Mouse (Mus musculus): Measurements from ENCODE around the gene Nuak1. TPM values are rescaled to one million over a fixed set of nuclear protein-coding genes. Genes with fewer than 3 reads are reported as not detected.

Nuak1 gene
- polyA plus RNA-seq, 1 experiment from 2014 or later = 12.6 TPM

DNA sequence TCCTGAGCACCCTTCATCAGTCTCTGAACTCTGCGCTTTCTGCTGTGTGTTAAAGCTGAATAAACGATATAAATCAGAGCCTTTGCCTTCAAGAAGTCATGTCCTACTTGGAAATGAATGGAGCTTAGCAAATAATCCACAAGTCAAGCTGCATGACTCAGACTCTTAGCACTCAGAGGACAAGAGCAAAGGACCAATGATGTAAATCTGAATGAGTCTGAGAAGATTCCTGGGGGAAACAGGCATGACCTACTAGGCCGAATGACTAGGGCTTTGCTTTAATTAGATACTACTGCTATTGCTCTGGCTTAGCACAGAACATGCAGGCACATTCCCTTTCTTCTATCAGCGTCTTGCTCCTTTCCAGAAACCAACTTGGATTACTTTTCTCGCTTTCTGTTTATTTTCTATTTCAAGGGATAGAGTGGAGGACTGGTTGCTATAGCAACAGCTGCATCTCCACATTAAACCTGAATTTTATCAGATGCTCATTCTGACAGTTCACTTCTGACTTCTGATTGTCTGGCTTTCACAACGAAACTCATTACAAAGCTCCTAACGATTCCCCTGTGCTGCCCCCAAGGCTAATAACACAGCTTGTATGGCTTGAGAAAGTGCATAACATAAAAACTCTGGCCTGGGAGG, 40.2 kb downstream of the Nuak1 start:
- peak overlapping the region; percentile 60 for H3K27ac ChIP-seq (replicated peaks)
- no peaks in the 10 kb centered on the region for H3K9me3 ChIP-seq
- peaks cover 63% of the 10 kb centered on the region for H3K4me1 ChIP-seq
- H3K4me2 ChIP-seq (replicated peaks) = no peak overlapping the region
- H3K9ac ChIP-seq (replicated peaks) = no peak overlapping the region
- H3K36me3 ChIP-seq = no peaks in the 10 kb centered on the region
- H3K4me3 ChIP-seq = no peak overlapping the region
- no peak for ATAC-seq (replicated peaks)
- 46% methylated on average over 7 of the region's 7 CpGs for WGBS
- no peaks in the 10 kb centered on the region for H3K27me3 ChIP-seq

DNA sequence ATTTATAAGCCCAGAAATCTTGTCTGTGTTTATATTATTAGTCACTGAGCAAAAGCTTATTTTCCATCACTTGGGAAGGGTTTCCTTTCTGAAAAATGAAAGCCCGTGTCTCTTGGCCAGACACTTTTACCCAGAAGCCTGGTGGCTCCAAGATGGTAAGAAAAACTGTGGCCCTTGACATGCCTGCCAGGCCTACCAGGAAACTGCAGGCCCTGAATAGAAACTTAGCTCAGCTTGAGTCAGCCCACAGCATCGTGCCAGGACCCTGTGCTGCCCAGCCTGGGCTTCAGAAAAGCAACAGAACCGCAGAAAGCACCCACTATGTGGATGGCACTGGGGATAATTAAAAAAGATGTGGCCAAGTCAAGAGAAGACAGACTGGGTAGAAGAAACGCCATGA, 43.1 kb downstream of the Nuak1 start:
- no peak overlapping the region for H3K4me2 ChIP-seq (replicated peaks)
- peaks cover 78% of the 10 kb centered on the region for H3K4me1 ChIP-seq
- no peaks in the 10 kb centered on the region for H3K9me3 ChIP-seq
- 86% methylated on average over 4 of the region's 4 CpGs for WGBS
- H3K27ac ChIP-seq (replicated peaks) = peak overlapping the region; percentile 74
- H3K4me3 ChIP-seq = no peak overlapping the region
- ATAC-seq (replicated peaks) = no peak
- H3K36me3 ChIP-seq = no peaks in the 10 kb centered on the region
- H3K9ac ChIP-seq (replicated peaks) = no peak overlapping the region
- H3K27me3 ChIP-seq = no peaks in the 10 kb centered on the region

DNA sequence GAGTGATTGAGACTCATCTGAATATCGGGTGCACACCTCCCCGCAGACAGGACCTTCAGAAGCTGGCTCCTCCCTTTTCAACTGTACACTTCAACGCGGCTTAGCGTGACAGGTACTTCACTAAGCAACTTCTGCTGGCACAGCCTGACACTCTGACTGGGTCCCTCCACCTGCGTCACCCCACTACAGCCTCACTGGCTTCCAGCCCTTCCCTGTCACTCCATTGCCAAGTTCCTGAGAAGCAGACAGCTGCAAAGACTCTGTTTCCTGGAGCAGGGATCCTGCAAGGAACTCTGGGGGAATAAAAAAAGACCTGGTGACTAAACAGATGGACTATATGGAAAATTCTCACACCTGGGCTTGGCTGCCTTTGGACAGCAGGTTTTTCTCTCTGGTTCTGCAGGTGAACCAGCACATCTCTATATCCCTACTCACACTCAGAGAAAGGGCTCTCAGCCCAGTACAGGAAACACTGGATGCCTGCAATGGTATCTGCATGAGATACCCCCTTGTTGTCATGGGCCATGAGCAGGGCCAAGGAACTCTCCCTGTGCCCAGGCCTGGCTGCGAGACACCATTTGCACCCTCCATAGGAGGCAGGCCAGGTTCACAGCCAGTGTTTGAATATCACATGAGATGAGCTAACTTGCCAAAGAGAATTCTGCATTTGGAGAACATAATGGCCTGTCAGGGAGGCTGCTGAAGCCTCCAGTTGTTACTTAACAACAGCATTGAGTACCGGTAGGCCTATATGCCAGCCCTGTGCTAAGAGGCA, 44.3 kb downstream of the Nuak1 start:
- ATAC-seq (replicated peaks) = no peak
- no peak overlapping the region for H3K9ac ChIP-seq (replicated peaks)
- H3K4me1 ChIP-seq = peaks cover 72% of the 10 kb centered on the region
- 61% methylated on average over 8 of the region's 8 CpGs for whole genome bisulfite sequencing
- H3K9me3 ChIP-seq = no peaks in the 10 kb centered on the region
- 0 out of 2 replicates have a peak, but pooled peaks cover 3% of the 10 kb centered on the region for H3K36me3 ChIP-seq
- H3K4me3 ChIP-seq = no peak overlapping the region
- no peaks in the 10 kb centered on the region for H3K27me3 ChIP-seq
- H3K4me2 ChIP-seq (replicated peaks) = no peak overlapping the region
- H3K27ac ChIP-seq (replicated peaks) = peak overlapping the region; percentile 74

DNA sequence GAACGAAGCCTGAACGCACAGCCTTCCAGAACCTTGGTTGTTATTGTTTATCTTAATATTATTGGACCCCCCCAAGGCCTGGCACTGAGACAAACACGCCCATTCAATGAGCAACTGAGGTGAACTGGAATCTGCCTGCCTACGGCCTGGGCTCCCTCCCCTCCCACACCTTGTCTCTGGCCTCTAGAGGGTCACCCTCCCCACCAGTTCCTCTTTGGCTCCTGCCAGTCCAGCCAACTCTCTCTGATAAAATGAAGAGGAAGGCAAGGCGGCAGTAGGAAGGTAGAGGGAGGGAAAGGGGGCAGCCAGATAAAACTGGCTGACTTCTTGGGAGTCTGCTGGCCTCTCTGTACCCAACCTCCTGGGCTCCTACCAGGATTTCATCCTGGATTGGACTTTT, 45.1 kb downstream of the Nuak1 start:
- no peaks in the 10 kb centered on the region for H3K9me3 ChIP-seq
- ATAC-seq (replicated peaks) = no peak
- H3K27me3 ChIP-seq = no peaks in the 10 kb centered on the region
- peak overlapping the region; percentile 74; the same call in 1 of the 2 replicates for H3K27ac ChIP-seq (replicated peaks)
- H3K9ac ChIP-seq (replicated peaks) = no peak overlapping the region
- peaks cover 64% of the 10 kb centered on the region for H3K4me1 ChIP-seq
- H3K36me3 ChIP-seq = 0 out of 2 replicates have a peak, but pooled peaks cover 4% of the 10 kb centered on the region
- H3K4me2 ChIP-seq (replicated peaks) = no peak overlapping the region
- WGBS = 78% methylated on average over 5 of the region's 5 CpGs
- H3K4me3 ChIP-seq = no peak overlapping the region

DNA sequence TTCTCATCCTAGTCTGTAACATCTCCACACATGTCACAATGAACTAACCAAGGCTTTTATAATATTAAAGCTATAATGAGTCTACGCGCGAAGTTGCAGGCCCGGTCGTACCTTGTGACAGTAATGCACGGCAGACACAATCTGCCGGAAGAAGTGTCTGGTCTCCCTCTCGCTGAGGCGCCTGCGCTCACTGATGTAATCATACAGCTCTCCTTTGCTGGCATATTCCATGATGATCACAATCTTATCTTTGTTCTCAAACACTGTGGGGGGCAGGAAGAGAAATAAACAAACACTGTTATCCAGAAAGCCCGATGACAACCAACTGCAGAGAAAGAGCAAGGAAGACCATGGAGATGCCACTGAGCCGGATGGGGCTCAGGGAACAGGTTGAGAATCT, 46.5 kb downstream of the Nuak1 start:
- Histone ChIP-seq H3K9me3 (no peaks in the 10 kb centered on the region), H3K4me1 (peaks cover 66% of the 10 kb centered on the region), H3K36me3 (0 out of 2 replicates have a peak, but pooled peaks cover 4% of the 10 kb centered on the region), H3K4me2 (replicated peaks) (no peak overlapping the region), H3K9ac (replicated peaks) (no peak overlapping the region), H3K27me3 (no peaks in the 10 kb centered on the region), H3K27ac (replicated peaks) (peak overlapping the region; percentile 69), H3K4me3 (no peak overlapping the region)
- 72% methylated on average over 12 of the region's 12 CpGs for WGBS
- ATAC-seq (replicated peaks) = no peak

DNA sequence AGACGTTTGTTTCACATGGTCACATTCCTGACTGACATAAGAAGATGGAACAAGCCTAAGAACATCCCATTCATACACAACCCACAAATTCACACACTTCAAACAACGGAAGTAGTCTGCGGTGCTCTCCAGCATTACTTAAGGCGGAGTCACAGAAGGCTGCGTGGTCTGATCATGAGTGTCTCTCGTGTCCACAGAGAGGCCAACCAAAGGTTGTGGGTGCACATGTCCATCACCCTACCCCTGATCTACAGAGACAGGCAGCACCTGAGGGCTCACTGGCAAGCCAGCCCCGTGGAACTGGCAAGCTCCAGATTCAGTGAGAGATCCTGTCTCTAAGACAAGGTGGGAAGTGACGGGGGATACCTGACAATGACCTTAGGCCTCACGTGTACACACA, 47.0 kb downstream of the Nuak1 start:
- 83% methylated on average over 9 of the region's 9 CpGs for WGBS
- Histone ChIP-seq H3K4me2 (replicated peaks) (no peak overlapping the region), H3K27ac (replicated peaks) (peak overlapping the region; percentile 69), H3K9me3 (no peaks in the 10 kb centered on the region), H3K4me1 (peaks cover 71% of the 10 kb centered on the region), H3K27me3 (no peaks in the 10 kb centered on the region), H3K36me3 (0 out of 2 replicates have a peak, but pooled peaks cover 4% of the 10 kb centered on the region), H3K9ac (replicated peaks) (no peak overlapping the region), H3K4me3 (no peak overlapping the region)
- no peak for ATAC-seq (replicated peaks)

DNA sequence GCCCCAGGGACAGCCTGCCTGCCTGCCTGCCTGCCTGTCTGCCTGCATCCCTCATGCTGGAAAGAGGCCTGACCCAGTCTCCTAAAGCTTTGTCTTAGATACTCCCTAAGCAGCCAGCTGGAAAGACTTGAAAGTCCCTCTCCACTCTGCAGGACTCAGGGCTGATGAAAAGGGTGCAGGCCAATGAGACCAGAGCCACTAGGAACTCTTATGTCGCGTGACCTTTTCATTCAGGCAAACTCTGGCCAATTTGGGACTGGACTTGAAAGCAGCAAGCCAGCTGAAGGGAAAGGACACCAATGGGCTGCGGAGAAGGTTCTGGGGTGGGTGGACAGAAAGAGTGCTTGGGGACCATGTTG, 47.7 kb downstream of the Nuak1 start:
- WGBS = 49% methylated on average over 3 of the region's 3 CpGs
- no peak overlapping the region for H3K9ac ChIP-seq (replicated peaks)
- H3K4me3 ChIP-seq = no peak overlapping the region
- no peaks in the 10 kb centered on the region for H3K27me3 ChIP-seq
- H3K36me3 ChIP-seq = 0 out of 2 replicates have a peak, but pooled peaks cover 4% of the 10 kb centered on the region
- no peaks in the 10 kb centered on the region for H3K9me3 ChIP-seq
- ATAC-seq (replicated peaks) = no peak
- peaks cover 77% of the 10 kb centered on the region for H3K4me1 ChIP-seq
- no peak overlapping the region for H3K4me2 ChIP-seq (replicated peaks)
- peak overlapping the region; percentile 69 for H3K27ac ChIP-seq (replicated peaks)

DNA sequence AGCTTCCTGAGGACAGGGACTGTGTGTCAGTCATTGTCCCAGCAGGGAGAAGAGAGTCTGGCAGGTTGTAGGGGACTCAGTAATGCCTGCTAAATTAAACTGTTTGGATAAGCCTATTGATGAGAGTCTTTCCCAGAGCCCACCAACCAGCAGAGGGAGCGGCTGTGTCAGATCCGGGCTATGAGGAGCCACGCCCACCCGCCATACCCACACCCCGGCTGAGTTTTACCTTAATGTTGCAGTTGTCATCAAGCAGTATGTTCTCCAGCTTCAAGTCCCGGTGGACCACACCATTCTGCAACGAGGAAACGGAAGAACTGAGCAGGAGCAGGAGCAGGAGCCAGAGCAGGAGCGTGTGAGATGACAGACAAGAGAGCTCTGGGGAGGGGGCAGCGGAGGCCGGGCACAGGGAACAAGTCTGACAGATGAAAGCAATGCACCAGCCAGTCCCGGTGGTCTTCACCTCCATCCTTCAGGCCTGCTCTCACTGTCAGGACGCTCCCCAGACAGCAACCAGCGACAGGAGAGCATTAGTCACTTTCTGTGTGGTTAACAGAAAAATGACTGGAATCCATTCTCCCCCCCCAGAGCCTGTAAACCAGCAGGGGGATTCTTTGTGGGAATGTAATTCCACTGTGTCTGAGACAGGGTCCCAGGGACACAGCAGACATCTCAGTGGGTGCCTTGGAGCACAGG, 48.2 kb downstream of the Nuak1 start:
- no peaks in the 10 kb centered on the region for H3K9me3 ChIP-seq
- no peak overlapping the region for H3K4me3 ChIP-seq
- 16% methylated on average over 14 of the region's 14 CpGs for WGBS
- H3K9ac ChIP-seq (replicated peaks) = no peak overlapping the region
- peak overlapping the region; percentile 69 for H3K27ac ChIP-seq (replicated peaks)
- H3K4me2 ChIP-seq (replicated peaks) = peak overlapping the region; percentile 14
- peaks cover 77% of the 10 kb centered on the region for H3K4me1 ChIP-seq
- H3K36me3 ChIP-seq = 0 out of 2 replicates have a peak, but pooled peaks cover 4% of the 10 kb centered on the region
- no peak for ATAC-seq (replicated peaks)
- H3K27me3 ChIP-seq = no peaks in the 10 kb centered on the region

DNA sequence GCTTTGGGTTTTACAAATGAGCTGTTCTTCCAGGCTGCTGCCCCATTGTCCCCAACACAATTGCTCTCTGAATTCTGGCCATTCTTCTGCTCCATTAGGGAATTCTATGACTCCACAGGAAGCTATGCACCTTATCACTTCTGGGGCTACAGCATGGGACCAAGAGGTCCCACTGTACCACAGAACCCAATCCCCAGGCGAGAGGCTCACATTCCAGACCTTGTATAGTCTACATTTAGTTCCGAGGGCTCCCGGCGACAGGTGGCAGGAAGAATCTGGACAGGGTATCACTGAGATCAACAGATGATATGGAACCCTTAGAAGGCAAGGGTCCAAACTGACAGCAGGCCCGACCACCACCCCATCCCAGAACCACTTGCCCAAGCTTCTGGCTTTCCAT, 50.7 kb downstream of the Nuak1 start:
- Histone ChIP-seq H3K27ac (replicated peaks) (no peak overlapping the region), H3K9ac (replicated peaks) (no peak overlapping the region), H3K4me1 (peaks cover 66% of the 10 kb centered on the region), H3K4me3 (no peak overlapping the region), H3K4me2 (replicated peaks) (no peak overlapping the region), H3K36me3 (0 out of 2 replicates have a peak, but pooled peaks cover 4% of the 10 kb centered on the region), H3K27me3 (no peaks in the 10 kb centered on the region), H3K9me3 (no peaks in the 10 kb centered on the region)
- 39% methylated on average over 5 of the region's 5 CpGs for WGBS
- no peak for ATAC-seq (replicated peaks)

DNA sequence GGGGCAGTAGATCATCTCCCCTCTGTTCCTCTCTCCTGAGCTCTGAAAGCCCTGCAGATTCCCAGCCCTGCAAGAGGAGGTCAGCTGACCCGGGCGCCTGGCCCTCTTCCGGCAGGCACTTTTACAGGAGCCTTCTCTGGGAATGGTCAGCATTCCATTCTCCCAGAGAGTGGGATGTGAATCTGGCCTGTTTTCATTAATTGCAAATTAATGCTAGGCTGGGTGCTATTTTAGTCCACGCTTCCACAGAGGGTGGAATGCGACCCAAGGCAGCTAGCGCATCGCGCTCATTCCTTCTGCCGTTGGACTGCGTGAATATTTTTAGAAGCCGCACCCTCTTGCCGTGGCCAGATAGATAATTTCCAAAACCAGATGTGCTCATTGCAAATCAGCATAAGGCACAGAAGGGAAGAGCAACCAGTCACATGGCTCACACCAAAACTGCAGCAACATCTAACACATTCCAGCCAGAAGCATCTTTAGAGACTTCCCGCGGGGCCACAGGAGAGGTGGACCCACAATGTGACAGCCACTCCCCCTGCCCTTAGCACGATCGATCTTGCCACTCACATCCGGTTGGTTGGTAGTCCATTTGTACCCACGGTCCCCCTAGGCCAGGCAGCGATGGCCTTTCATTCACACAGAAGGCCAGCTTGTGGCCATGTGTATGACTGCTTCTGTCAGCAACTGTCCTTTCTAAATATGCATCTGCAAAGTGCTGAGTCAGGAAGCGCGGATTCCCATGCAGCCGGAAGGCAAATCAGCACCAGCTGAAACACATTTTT, 51.8 kb downstream of the Nuak1 start:
- H3K36me3 ChIP-seq = 0 out of 2 replicates have a peak, but pooled peaks cover 4% of the 10 kb centered on the region
- H3K27ac ChIP-seq (replicated peaks) = peak overlapping the region; percentile 84
- H3K4me3 ChIP-seq = no peak overlapping the region
- H3K27me3 ChIP-seq = no peaks in the 10 kb centered on the region
- peak; percentile 37; the same call in 1 of the 2 replicates for ATAC-seq (replicated peaks)
- peaks cover 69% of the 10 kb centered on the region for H3K4me1 ChIP-seq
- no peak overlapping the region for H3K9ac ChIP-seq (replicated peaks)
- no peaks in the 10 kb centered on the region for H3K9me3 ChIP-seq
- H3K4me2 ChIP-seq (replicated peaks) = no peak overlapping the region
- WGBS = 49% methylated on average over 22 of the region's 22 CpGs

DNA sequence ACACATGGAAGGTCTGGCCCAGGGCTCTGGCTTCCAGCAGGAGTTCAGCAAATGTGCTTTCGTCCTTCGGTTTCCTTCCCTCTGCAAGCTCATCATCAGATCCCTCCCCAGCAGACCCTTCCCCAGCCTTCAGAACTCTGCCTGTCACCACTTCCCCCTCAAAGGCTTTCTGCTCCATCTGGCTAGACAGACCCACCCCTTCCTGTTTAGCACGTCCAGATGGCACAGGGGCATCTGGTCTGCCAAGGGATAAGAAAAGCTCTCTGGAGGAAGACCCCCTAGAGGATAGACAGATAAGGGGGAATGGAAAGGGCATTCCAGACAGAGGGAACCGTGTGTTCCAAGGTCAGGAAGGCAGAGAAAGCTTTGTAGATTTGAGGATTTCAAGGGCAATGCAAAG, 53.1 kb downstream of the Nuak1 start:
- Histone ChIP-seq H3K4me2 (replicated peaks) (no peak overlapping the region), H3K27ac (replicated peaks) (peak overlapping the region; percentile 84), H3K4me3 (no peak overlapping the region), H3K9me3 (no peaks in the 10 kb centered on the region), H3K4me1 (peaks cover 66% of the 10 kb centered on the region), H3K9ac (replicated peaks) (no peak overlapping the region), H3K36me3 (0 out of 2 replicates have a peak, but pooled peaks cover 4% of the 10 kb centered on the region), H3K27me3 (no peaks in the 10 kb centered on the region)
- 26% methylated on average over 4 of the region's 4 CpGs for WGBS
- ATAC-seq (replicated peaks) = peak; percentile 61
